Mouse (Mus musculus): ENCODE data around the gene Nos3. TPM values are rescaled to one million over a fixed set of nuclear protein-coding genes. Genes with fewer than 3 reads are reported as not detected.

Nos3 gene
- polyA plus RNA-seq, 1 experiment = 11.1 TPM

- TF ChIP-seq POLR2A (IDR thresholded peaks at IDR 0.05; ENCODE audit: borderline replicate concordance, extremely low read depth, insufficient read depth, insufficient read length, poor library complexity, severe bottlenecking) (no peak), CTCF (IDR thresholded peaks at IDR 0.05; ENCODE audit: borderline replicate concordance, extremely low read depth, insufficient read depth, insufficient read length) (no peak)
- no peak for DNase-seq (ENCODE audit: low read depth)
These were observed 34.7 kb upstream of the Nos3 start for GRCm38 (mm10) chr5:24329965-24330298.

DNA sequence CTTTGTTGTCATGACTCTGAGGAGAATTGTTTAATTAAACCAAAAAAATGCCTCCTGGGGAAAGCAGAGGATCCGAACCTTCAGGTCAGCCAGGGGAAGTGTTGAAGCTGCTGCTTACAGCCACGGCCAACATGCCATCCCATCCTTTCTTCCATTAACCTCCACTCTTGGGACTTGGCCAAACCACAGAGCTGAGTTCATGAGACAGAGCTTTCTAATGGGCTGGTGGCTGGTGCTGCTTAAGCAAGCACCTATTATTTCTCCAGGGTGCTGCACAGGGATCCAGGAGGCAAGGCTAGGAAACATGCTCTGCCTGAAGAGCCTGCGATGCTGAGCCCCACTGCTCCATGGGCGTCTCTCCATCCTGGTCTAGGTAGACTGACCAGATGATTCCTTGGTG lies 32.2 kb upstream of the Nos3 start:
- DNase-seq (ENCODE audit: low read depth) = no peak

DNA sequence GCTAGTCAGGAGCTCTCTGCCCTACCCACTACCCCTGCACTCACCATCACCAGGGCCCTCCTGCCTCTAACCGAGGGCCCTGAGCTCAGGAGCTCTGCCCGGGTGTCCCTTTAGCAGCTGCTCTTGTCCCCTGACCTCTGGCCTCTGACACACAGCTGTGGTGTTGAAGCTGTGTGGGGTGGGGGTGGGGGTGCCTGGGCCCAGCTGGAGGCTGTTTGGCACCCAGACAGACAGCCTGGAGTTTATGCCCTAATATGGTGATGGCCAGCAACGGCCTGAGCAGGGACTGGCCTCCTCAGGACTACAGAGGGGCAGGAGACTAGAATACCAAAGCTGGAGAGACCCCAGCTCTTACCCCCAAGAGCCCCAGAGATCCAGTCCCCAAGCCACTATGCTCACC lies 29.9 kb upstream of the Nos3 start:
- no peak for TF ChIP-seq CTCF (IDR thresholded peaks at IDR 0.05; ENCODE audit: borderline replicate concordance, extremely low read depth, insufficient read depth, insufficient read length)
- DNase-seq (ENCODE audit: low read depth) = no peak

More for the DNA sequence above, 32.2 kb upstream of the Nos3 start:
- TF ChIP-seq CTCF (IDR thresholded peaks at IDR 0.05; ENCODE audit: borderline replicate concordance, extremely low read depth, insufficient read depth, insufficient read length) (no peak), POLR2A (IDR thresholded peaks at IDR 0.05; ENCODE audit: borderline replicate concordance, extremely low read depth, insufficient read depth, insufficient read length, poor library complexity, severe bottlenecking) (no peak)

DNA sequence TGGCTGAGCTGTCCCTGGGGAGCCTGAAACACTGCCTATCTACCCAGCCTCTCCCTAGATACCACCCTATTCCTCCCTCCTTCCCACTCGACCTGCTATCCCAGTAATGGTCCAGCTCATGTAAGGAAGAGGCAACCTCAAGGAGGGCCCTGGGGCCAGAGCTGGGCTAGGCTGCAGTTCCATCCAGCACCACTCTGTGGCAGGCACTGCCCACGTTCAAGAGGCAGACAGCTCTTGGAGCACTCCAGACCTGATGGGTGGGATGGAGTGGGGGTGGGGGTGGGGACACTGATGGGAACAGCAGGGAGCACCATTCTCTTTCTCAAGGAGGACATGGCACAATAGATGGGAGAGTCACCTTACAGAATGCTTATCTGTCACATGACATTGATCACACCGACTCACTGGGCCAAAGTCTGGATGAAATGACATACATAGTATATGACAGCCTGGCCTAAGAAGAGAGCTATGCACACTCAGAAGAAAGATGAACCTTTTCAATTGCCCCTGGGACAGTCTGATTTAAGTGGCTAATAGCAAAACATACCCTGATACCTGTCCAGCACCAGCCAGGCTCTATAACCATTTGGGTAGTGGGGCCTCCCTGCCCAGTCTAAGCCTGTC lies 28.6 kb upstream of the Nos3 start:
- TF ChIP-seq CTCF (IDR thresholded peaks at IDR 0.05; ENCODE audit: borderline replicate concordance, extremely low read depth, insufficient read depth, insufficient read length) = peak; percentile 92
- no peak for TF ChIP-seq POLR2A (IDR thresholded peaks at IDR 0.05; ENCODE audit: borderline replicate concordance, extremely low read depth, insufficient read depth, insufficient read length, poor library complexity, severe bottlenecking)
- peak; percentile 73 for DNase-seq (ENCODE audit: low read depth)

DNA sequence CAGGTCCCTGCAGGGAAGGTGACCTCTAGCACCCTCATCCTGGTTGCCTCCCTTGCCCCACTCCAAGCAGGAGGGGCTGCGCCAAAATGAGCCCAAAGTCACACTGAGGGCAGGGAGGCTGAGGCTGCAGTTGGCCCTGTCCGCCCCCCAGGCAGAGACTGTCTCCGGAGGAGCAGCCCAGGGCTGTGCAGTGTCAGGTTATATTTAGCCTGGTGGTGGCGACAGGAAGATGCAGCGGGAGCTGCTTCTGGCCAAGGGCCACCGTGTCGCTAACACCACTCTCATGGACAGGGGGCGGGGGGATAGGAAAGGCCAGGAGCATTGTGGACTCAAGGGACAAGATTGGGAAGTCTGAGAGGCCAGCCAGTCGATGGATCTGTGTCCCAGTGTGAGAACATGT lies 27.2 kb upstream of the Nos3 start:
- DNase-seq (ENCODE audit: low read depth) = no peak
- TF ChIP-seq POLR2A (IDR thresholded peaks at IDR 0.05; ENCODE audit: borderline replicate concordance, extremely low read depth, insufficient read depth, insufficient read length, poor library complexity, severe bottlenecking) (no peak), CTCF (IDR thresholded peaks at IDR 0.05; ENCODE audit: borderline replicate concordance, extremely low read depth, insufficient read depth, insufficient read length) (0 out of 2 replicates have a peak, but pooled peaks have one; percentile 14)

- DNase-seq (ENCODE audit: low read depth) = no peak
- no peak for TF ChIP-seq POLR2A (IDR thresholded peaks at IDR 0.05; ENCODE audit: borderline replicate concordance, extremely low read depth, insufficient read depth, insufficient read length, poor library complexity, severe bottlenecking)
- no peak for TF ChIP-seq CTCF (IDR thresholded peaks at IDR 0.05; ENCODE audit: borderline replicate concordance, extremely low read depth, insufficient read depth, insufficient read length)
These were observed 26.8 kb upstream of the Nos3 start for GRCm38 (mm10) chr5:24337821-24338220.

DNA sequence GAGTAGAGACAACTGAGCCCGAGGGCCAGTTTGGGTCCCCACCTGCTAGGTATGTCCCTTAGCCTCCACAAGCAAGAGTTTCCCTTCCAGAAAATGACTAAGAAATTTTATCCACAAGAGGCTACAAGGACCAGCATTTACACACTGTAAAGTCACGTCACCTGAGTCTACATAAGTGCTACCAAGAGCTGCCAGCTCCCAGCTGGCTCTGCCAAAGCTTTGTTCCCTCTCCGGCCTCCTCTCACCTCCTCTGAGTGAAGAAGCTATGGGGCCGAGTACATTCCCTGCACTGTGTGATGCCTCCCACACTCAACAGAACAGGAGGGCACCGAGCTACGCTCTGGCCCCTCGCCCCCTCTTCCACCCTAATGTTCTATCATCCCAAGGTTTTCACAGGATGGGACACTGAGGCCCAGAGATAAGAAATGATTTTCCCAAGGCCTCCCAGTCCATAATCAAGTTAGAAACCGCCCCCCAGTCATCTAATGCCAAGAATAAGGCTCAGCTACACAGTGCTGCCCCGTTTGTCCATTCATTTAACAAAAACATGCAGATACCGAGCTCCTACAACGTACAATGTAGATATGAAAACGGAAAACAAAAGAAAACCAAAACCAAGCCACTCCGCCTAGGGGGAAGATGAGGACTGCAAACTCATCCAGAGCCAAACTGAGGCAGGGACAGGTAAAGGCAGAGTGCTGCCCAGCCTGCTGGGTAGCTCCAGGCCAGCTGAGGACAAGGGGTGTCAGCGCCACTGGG lies 22.2 kb upstream of the Nos3 start:
- no peak for DNase-seq (ENCODE audit: low read depth)
- TF ChIP-seq POLR2A (IDR thresholded peaks at IDR 0.05; ENCODE audit: borderline replicate concordance, extremely low read depth, insufficient read depth, insufficient read length, poor library complexity, severe bottlenecking) = no peak
- no peak for TF ChIP-seq CTCF (IDR thresholded peaks at IDR 0.05; ENCODE audit: borderline replicate concordance, extremely low read depth, insufficient read depth, insufficient read length)

GRCm38 (mm10) chr5:24342966-24343365 lies 21.6 kb upstream of the Nos3 start:
- TF ChIP-seq POLR2A (IDR thresholded peaks at IDR 0.05; ENCODE audit: borderline replicate concordance, extremely low read depth, insufficient read depth, insufficient read length, poor library complexity, severe bottlenecking) (no peak), CTCF (IDR thresholded peaks at IDR 0.05; ENCODE audit: borderline replicate concordance, extremely low read depth, insufficient read depth, insufficient read length) (no peak)
- no peak for DNase-seq (ENCODE audit: low read depth)

GRCm38 (mm10) chr5:24343379-24343778 lies 21.2 kb upstream of the Nos3 start:
- no peak for TF ChIP-seq CTCF (IDR thresholded peaks at IDR 0.05; ENCODE audit: borderline replicate concordance, extremely low read depth, insufficient read depth, insufficient read length)
- TF ChIP-seq POLR2A (IDR thresholded peaks at IDR 0.05; ENCODE audit: borderline replicate concordance, extremely low read depth, insufficient read depth, insufficient read length, poor library complexity, severe bottlenecking) = no peak

GRCm38 (mm10) chr5:24343977-24344436 lies 20.6 kb upstream of the Nos3 start:
- TF ChIP-seq POLR2A (IDR thresholded peaks at IDR 0.05; ENCODE audit: borderline replicate concordance, extremely low read depth, insufficient read depth, insufficient read length, poor library complexity, severe bottlenecking) (no peak), CTCF (IDR thresholded peaks at IDR 0.05; ENCODE audit: borderline replicate concordance, extremely low read depth, insufficient read depth, insufficient read length) (no peak)
- peak; percentile 85 for DNase-seq (ENCODE audit: low read depth)

More at GRCm38 (mm10) chr5:24343379-24343778, 21.2 kb upstream of the Nos3 start:
- no peak for DNase-seq (ENCODE audit: low read depth)

DNA sequence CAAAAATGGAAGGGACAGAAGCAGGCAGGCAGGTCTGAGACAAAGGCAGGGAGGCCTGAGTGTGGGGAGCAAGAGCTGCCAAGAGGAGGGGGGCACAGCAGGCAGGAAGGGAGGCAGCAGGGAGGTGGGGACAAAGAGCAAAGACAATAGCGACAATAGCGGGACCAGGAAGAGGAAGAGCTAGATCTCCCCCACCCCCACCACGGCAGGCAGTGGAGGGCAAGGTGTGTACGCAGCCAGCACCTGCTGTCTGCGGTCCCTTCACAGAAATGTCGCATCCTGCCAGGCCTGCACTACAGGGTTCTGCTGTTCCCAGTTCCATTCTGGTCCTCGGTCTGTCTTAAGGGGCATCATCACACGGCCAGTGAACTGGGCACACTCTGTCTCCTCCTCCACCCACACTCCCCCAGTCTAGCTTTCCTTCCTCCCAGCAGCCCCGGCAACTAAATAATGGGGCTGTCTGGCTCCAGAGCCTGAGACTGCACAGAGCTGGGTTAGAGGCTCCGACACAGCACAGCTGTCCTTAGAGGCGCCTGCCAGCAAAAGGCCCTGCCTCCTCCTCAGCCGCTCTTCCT lies 20.0 kb upstream of the Nos3 start:
- TF ChIP-seq CTCF (IDR thresholded peaks at IDR 0.05; ENCODE audit: borderline replicate concordance, extremely low read depth, insufficient read depth, insufficient read length) (no peak), POLR2A (IDR thresholded peaks at IDR 0.05; ENCODE audit: borderline replicate concordance, extremely low read depth, insufficient read depth, insufficient read length, poor library complexity, severe bottlenecking) (no peak)
- DNase-seq (ENCODE audit: low read depth) = peak; percentile 84
